Mouse (Mus musculus): Measurements from ENCODE around the gene Tmem252. TPM values are rescaled to one million over a fixed set of nuclear protein-coding genes. Genes with fewer than 3 reads are reported as not detected.

Gene Tmem252
- polyA plus RNA-seq, 1 experiment from 2014 or later, result 4.8 TPM

DNA sequence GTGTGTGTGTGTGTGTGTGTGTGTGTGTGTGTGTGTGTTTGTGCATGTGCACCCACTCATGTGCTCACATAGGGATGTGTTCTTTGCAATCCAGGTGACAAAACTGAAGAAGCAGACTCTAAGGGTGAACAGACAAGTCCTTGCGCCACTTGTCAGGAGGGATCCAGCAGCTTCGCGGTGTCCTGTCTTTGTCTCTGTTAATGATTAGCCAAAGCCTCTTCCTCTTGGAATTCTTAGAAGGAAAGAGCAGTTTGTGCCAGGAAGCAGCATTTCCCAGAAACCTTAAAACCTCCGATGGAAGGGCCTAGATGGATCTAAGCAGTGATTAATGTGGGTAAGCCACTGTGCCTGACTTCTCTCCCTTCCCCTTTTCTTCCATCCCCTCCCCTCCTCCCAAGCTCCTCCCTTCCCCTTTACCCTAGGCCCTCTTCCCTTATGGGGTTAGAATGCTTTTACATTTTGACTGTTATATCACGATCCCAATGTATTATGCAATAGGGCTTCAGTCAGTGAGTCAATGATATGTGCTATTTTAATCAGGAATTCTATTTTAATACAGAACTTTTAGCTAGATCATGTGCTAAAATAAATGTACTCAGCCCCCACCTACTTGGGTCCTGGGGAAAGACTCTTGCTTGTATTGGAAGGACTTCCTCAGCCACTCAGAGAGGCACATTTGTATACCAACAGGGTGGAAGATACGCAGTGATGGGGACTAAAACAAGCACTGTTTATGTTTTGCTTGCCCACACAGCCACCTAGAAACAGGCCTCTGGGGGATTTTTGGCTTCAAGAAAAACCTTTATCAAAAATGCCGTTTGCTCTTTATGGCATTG, 33.5 kb downstream of the Tmem252 start:
- Histone ChIP-seq H3K36me3 (no peaks in the 10 kb centered on the region), H3K9me3 (no peaks in the 10 kb centered on the region), H3K4me2 (replicated peaks) (no peak overlapping the region), H3K4me1 (replicated peaks) (0 out of 2 replicates have a peak, but pooled peaks cover 2% of the 10 kb centered on the region), H3K4me3 (replicated peaks) (no peak overlapping the region), H3K9ac (no peak overlapping the region), H3K27me3 (replicated peaks) (no peaks in the 10 kb centered on the region), H3K27ac (no peak overlapping the region)
- WGBS, result 57% methylated on average over 7 of the region's 7 CpGs
- peak; percentile 65 for ATAC-seq

DNA sequence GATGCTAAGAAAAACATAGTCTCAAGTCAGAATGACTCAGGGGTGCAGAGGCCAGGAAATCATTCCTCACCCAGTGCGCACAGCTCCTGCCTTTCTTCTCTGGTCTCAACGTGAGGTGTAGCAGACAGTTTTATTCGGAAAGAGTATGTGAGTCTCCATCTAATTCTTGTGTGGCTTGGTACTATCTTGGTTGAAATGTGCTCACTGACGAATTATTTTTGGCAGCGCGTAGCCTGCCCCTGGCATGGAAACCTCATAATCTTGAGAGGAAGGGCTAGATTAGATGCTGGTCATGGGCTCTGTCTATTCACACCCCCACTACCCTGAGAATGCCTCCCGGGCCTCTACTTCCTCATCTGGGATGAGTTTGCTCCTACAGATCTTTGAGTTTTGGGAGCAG, 34.2 kb downstream of the Tmem252 start:
- Histone ChIP-seq H3K9me3 (no peaks in the 10 kb centered on the region), H3K4me1 (replicated peaks) (0 out of 2 replicates have a peak, but pooled peaks cover 2% of the 10 kb centered on the region), H3K9ac (no peak overlapping the region), H3K27me3 (replicated peaks) (no peaks in the 10 kb centered on the region), H3K27ac (no peak overlapping the region), H3K4me3 (replicated peaks) (no peak overlapping the region), H3K4me2 (replicated peaks) (no peak overlapping the region), H3K36me3 (no peaks in the 10 kb centered on the region)
- no peak for ATAC-seq
- WGBS, result 74% methylated on average over 7 of the region's 7 CpGs

DNA sequence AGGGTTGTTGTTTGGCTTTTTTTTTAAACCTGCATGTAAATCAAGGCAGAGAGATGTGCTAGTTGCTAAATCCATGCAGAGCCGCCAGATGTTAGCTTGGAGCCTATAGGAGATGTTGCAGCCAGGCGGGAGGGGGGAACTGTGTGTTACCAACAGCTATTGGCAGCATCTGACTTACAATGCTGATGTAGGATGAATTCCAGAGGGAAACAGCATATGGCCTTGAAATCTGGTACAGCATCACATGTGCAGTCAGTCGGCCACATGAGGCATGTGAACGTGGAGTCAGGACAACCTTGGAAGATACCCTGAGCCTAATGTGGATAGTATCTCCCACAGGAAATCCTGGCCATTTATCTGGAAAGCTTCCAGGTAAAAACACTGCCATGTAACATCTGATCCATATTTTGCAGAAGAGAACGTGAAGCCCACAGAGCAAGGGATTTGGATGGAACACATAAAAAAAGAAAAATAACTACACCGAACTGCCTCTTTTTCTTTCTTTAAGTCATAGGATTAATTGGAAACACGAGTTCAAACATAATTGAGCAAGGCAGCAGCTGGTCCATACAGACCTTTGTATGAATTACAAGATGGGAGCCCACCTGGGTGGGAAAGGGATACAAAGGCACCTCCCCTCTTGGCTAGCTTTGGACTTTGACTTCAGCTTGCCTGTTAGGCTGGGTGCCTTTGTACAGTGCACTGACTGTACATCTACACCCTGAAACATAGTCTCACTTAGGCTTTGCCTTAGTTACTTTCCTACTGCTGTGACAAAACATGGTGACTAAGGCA, 42.7 kb downstream of the Tmem252 start:
- H3K27ac ChIP-seq, result no peak overlapping the region

DNA sequence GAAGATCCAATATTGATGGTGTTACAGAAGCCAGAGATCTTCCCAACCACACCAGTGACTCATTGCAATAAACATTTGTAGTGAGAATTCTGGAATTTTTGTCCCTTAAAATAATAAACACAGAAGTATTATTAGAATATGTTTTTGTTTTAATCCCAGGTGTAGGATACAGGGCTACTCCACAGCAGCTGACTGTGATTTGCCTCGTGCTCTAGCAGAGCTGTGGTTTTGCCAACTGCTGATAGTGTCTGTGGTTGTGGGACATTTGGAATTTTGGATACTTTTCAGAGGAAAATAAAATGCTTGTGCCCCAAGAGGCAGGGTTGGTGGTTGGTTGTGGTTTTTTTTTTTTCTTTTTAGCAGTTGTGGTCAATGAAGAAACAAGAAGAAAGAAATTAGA, 44.2 kb downstream of the Tmem252 start:
- Histone ChIP-seq H3K27ac (no peak overlapping the region), H3K27me3 (replicated peaks) (no peaks in the 10 kb centered on the region), H3K4me1 (replicated peaks) (no peaks in the 10 kb centered on the region), H3K4me2 (replicated peaks) (no peak overlapping the region), H3K9ac (no peak overlapping the region), H3K4me3 (replicated peaks) (no peak overlapping the region), H3K9me3 (no peaks in the 10 kb centered on the region), H3K36me3 (no peaks in the 10 kb centered on the region)
- WGBS, result 63% methylated on average over 1 of the region's 1 CpGs
- no peak for ATAC-seq

More for the DNA sequence above, 42.7 kb downstream of the Tmem252 start:
- no peaks in the 10 kb centered on the region for H3K36me3 ChIP-seq
- H3K4me1 ChIP-seq (replicated peaks), result no peaks in the 10 kb centered on the region
- H3K9ac ChIP-seq, result no peak overlapping the region
- WGBS, result 76% methylated on average over 7 of the region's 7 CpGs
- ATAC-seq, result no peak
- no peaks in the 10 kb centered on the region for H3K9me3 ChIP-seq
- no peak overlapping the region for H3K4me3 ChIP-seq (replicated peaks)
- no peak overlapping the region for H3K4me2 ChIP-seq (replicated peaks)
- no peaks in the 10 kb centered on the region for H3K27me3 ChIP-seq (replicated peaks)

DNA sequence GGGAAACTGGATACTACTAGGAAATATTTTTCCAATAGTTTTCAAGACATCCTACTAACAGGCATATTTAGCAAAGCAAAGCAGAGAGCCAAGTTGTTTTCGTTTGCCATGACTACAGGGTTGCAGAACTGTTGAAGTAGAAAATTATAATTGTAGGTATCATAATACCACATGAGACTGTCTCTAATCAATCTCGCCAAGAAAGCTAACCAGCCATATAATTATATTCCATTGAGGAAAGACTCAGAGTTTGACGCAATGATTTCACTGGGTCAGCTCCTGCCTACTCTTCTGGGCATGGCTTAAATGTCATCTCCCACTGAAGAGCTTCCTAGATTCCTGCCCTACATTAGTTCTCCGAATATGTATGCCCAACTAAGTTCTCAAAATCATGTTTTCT, 45.7 kb downstream of the Tmem252 start:
- Histone ChIP-seq H3K9ac (no peak overlapping the region), H3K27ac (no peak overlapping the region), H3K36me3 (no peaks in the 10 kb centered on the region), H3K4me1 (replicated peaks) (no peaks in the 10 kb centered on the region), H3K4me3 (replicated peaks) (no peak overlapping the region), H3K27me3 (replicated peaks) (no peaks in the 10 kb centered on the region), H3K9me3 (no peaks in the 10 kb centered on the region), H3K4me2 (replicated peaks) (no peak overlapping the region)
- no peak for ATAC-seq
- WGBS, result 94% methylated on average over 4 of the region's 4 CpGs

DNA sequence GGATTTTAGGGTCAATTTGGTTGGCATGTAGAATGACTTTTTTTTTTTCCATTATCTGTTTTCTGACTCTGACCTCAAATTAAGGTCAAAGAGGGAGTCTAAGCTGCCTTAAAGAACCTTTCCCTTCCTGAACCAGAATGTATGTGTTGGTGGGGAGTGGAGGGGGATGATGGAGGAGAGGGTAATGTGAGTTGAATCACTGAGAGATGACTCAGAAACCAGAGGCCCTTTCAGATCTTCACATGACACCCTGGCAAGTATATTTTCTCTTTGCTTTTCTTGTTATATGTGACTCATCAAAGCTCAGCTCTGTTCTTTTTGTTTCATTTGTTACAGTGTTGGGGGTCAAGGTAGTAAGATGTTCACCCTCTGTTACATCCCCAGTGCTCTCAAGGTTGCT, 46.6 kb downstream of the Tmem252 start:
- Histone ChIP-seq H3K9me3 (no peaks in the 10 kb centered on the region), H3K27ac (no peak overlapping the region), H3K4me2 (replicated peaks) (no peak overlapping the region), H3K4me1 (replicated peaks) (no peaks in the 10 kb centered on the region), H3K4me3 (replicated peaks) (no peak overlapping the region), H3K27me3 (replicated peaks) (no peaks in the 10 kb centered on the region), H3K9ac (no peak overlapping the region), H3K36me3 (no peaks in the 10 kb centered on the region)
- no peak for ATAC-seq

DNA sequence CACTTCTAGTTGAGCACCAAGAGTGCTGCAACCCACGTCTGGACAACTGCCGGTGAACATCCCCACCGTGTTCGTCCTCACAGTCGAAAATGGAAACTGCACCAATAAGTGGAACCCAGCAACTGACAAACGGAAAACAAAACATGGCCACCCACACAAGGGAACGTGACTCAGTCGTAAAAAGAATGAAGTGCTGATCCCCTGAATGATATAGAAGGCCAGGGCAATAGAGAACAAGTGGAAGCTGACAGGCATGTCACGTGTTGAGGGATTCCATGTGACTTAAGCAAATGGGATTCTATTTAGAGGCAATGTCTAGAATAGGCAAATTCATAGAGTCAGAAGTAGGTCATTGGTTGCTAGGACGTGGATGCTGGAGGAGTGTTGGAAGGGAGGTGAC, 50.6 kb downstream of the Tmem252 start:
- no peak overlapping the region for H3K27ac ChIP-seq
- H3K9ac ChIP-seq, result no peak overlapping the region
- no peak for ATAC-seq
- no peak overlapping the region for H3K4me2 ChIP-seq (replicated peaks)
- no peaks in the 10 kb centered on the region for H3K36me3 ChIP-seq
- H3K4me3 ChIP-seq (replicated peaks), result no peak overlapping the region
- H3K9me3 ChIP-seq, result no peaks in the 10 kb centered on the region
- H3K4me1 ChIP-seq (replicated peaks), result no peaks in the 10 kb centered on the region
- no peaks in the 10 kb centered on the region for H3K27me3 ChIP-seq (replicated peaks)
- WGBS, result 83% methylated on average over 10 of the region's 10 CpGs

DNA sequence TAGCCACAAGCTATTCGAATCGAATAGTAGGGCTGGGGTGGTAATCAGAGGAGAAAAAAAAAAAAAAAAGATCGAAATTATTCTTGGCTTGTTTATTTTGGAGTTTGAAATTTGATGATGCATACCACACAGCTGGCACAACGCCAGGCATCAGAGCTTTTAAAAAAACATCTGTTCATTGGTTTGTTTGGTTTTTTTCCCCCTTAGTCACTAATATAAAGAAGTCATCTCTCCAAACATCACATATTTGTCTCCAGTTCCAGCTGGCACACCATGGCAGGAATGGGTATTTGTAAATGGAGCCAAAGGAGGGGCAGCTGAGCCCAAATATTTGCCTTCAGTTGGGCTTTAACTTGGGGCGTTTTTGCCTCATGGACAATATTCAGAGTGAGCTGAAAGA, 56.9 kb downstream of the Tmem252 start:
- no peak overlapping the region for H3K4me3 ChIP-seq (replicated peaks)
- H3K27ac ChIP-seq, result no peak overlapping the region
- no peaks in the 10 kb centered on the region for H3K36me3 ChIP-seq
- ATAC-seq, result no peak
- 42% methylated on average over 5 of the region's 5 CpGs for WGBS
- 0 out of 2 replicates have a peak, but pooled peaks cover 3% of the 10 kb centered on the region for H3K4me1 ChIP-seq (replicated peaks)
- no peaks in the 10 kb centered on the region for H3K27me3 ChIP-seq (replicated peaks)
- no peak overlapping the region for H3K4me2 ChIP-seq (replicated peaks)
- no peaks in the 10 kb centered on the region for H3K9me3 ChIP-seq
- H3K9ac ChIP-seq, result no peak overlapping the region

Other genes with a start within 250 kb of the Tmem252 start
- gene Fam122a, start 196.7 kb upstream of the Tmem252 start, polyA plus RNA-seq (2015; fragmentation: Nextera tagmentation; extraction: Ambion mirVana), result 44.5 and 50.0 TPM in 2 replicates
- 17.2 and 18.2 TPM in 2 replicates for gene Pip5k1b, start 118.1 kb upstream of the Tmem252 start, polyA plus RNA-seq (2015; fragmentation: Nextera tagmentation; extraction: Ambion mirVana)
- gene Pgm5, start 187.8 kb downstream of the Tmem252 start, polyA plus RNA-seq (2015; fragmentation: Nextera tagmentation; extraction: Ambion mirVana), result 6.1 and 7.3 TPM in 2 replicates
- 341 and 347 TPM in 2 replicates for gene Gm10053, start 201.7 kb downstream of the Tmem252 start, polyA plus RNA-seq (2015; fragmentation: Nextera tagmentation; extraction: Ambion mirVana)
- gene Foxd4, start 227.2 kb downstream of the Tmem252 start, polyA plus RNA-seq (2015; fragmentation: Nextera tagmentation; extraction: Ambion mirVana), result not detected in 2 replicates